Comparison of ENCODE assay signal across 9 mouse cellular contexts in genomic region chr4:65279979-65280677, GRCm38 (mm10).
DNase-seq lines count a peak whose midpoint lies in the region; ATAC-seq and TF ChIP-seq lines count a peak whose summit lies in the region.
"Had no signal": no experiment of that assay in that cellular context is flagged by ENCODE, and none has a peak within 500 bp of the region (broad histone marks: within the 10 kb centered on the region; RNA-seq: fewer than 3 reads in every experiment).

No protein-coding gene starts in this region.

- 2% methylated on average over 7 of the region's 7 CpGs for WGBS in limb, embryonic 11.5 days
- WGBS in limb, embryonic 10.5 days, result under 1% methylated on average over 7 of the region's 7 CpGs
- 5% methylated on average over 7 of the region's 7 CpGs for WGBS in forebrain, postnatal 0 days

- H3K9me3 ChIP-seq in limb, embryonic 11.5 days (ENCODE audit: control insufficient read depth, low read length), result no peaks in the 10 kb centered on the region
- no peaks in the 10 kb centered on the region for H3K9me3 ChIP-seq in limb, embryonic 10.5 days (replicated peaks)
- no peaks in the 10 kb centered on the region for H3K9me3 ChIP-seq in forebrain, postnatal 0 days (ENCODE audit: low read length)
- H3K9me3 ChIP-seq: heart, embryonic 15.5 days had no signal

- TF ChIP-seq CTCF in forebrain, postnatal 0 days (IDR thresholded peaks at IDR 0.05; ENCODE audit: low read depth), result no peak

- no peak overlapping the region for H3K4me3 ChIP-seq in limb, embryonic 11.5 days (ENCODE audit: low read depth, low read length)
- H3K4me3 ChIP-seq in limb, embryonic 10.5 days, result no peak overlapping the region
- H3K4me3 ChIP-seq in forebrain, postnatal 0 days (ENCODE audit: low read depth, low read length), result no peak overlapping the region
- H3K4me3 ChIP-seq: heart, embryonic 15.5 days had no signal

- H3K36me3 ChIP-seq in limb, embryonic 11.5 days (ENCODE audit: control insufficient read depth, insufficient read depth, low read length), result no peaks in the 10 kb centered on the region
- H3K36me3 ChIP-seq in limb, embryonic 10.5 days, result no peaks in the 10 kb centered on the region
- no peaks in the 10 kb centered on the region for H3K36me3 ChIP-seq in forebrain, postnatal 0 days (ENCODE audit: insufficient read depth)
- H3K36me3 ChIP-seq: heart, embryonic 15.5 days had no signal

- ATAC-seq in limb, embryonic 11.5 days (ENCODE audit: insufficient number of reproducible peaks, low FRiP score, low TSS enrichment, low read depth), result no peak
- ATAC-seq in forebrain, postnatal 0 days, result peak; percentile 61; the same call in 1 of the 2 replicates
- peak; percentile 89 for ATAC-seq in megakaryocyte progenitor cell, adult 5-6 weeks (replicated peaks; ENCODE audit: poor library complexity)
- no peak for ATAC-seq in CD4-positive, CD25-positive, alpha-beta regulatory T cell, adult 4 months

- peak; percentile 27 for DNase-seq in limb, embryonic 11.5 days (ENCODE audit: low spot score)
- DNase-seq in limb, embryonic 10.5 days (ENCODE audit: low spot score), result no peak
- DNase-seq in forebrain, postnatal 0 days, result peak; percentile 10
- DNase-seq in yolk sac, embryonic 10.5 days (ENCODE audit: low spot score), result peak; percentile 25
- no peak for DNase-seq in layer of hippocampus, postnatal 36 days
- no peak for DNase-seq in heart, postnatal 14 days

- H3K27ac ChIP-seq in limb, embryonic 11.5 days (replicated peaks; ENCODE audit: low read depth, low read length), result no peak overlapping the region
- no peak overlapping the region for H3K27ac ChIP-seq in limb, embryonic 10.5 days
- H3K27ac ChIP-seq in forebrain, postnatal 0 days (ENCODE audit: low read depth, low read length), result no peak overlapping the region
- H3K27ac ChIP-seq: heart, embryonic 15.5 days had no signal

- H3K9ac ChIP-seq in limb, embryonic 11.5 days (ENCODE audit: low read length), result no peak overlapping the region
- H3K9ac ChIP-seq in forebrain, postnatal 0 days, result no peak overlapping the region
- H3K9ac ChIP-seq: heart, embryonic 15.5 days had no signal

- H3K4me2 ChIP-seq in limb, embryonic 11.5 days (ENCODE audit: low read depth, severe bottlenecking), result no peak overlapping the region
- H3K4me2 ChIP-seq in forebrain, postnatal 0 days (ENCODE audit: low read depth), result no peak overlapping the region
- H3K4me2 ChIP-seq: heart, embryonic 15.5 days had no signal

- H3K27me3 ChIP-seq in limb, embryonic 11.5 days (ENCODE audit: control insufficient read depth, insufficient read depth, low read length), result no peaks in the 10 kb centered on the region
- no peaks in the 10 kb centered on the region for H3K27me3 ChIP-seq in limb, embryonic 10.5 days (ENCODE audit: low read depth, poor library complexity, severe bottlenecking)
- no peaks in the 10 kb centered on the region; the same call in 1 of the 2 replicates for H3K27me3 ChIP-seq in forebrain, postnatal 0 days (ENCODE audit: insufficient read depth, low read length)
- H3K27me3 ChIP-seq: heart, embryonic 15.5 days had no signal

- intact Hi-C loops in heart, postnatal 14 days (cut with DNase I), result no loop called here

- H3K4me1 ChIP-seq in limb, embryonic 11.5 days (ENCODE audit: control insufficient read depth, insufficient read depth, low read length), result peaks cover 16% of the 10 kb centered on the region; the same call in 1 of the 2 replicates
- peaks cover 40% of the 10 kb centered on the region for H3K4me1 ChIP-seq in limb, embryonic 10.5 days
- H3K4me1 ChIP-seq in forebrain, postnatal 0 days (ENCODE audit: insufficient read depth), result no peaks in the 10 kb centered on the region

Comparison
In these comparisons a context has a peak if more than half of its experiments do, and no peak if none do; other contexts are left out.
1. DNase-seq: peak in limb, embryonic 11.5 days (single experiment), forebrain, postnatal 0 days (single experiment) and yolk sac, embryonic 10.5 days (single experiment); none in limb, embryonic 10.5 days (single experiment), layer of hippocampus, postnatal 36 days (0 of 2) and heart, postnatal 14 days (0 of 2).
2. ATAC-seq: peak in forebrain, postnatal 0 days (single experiment) and megakaryocyte progenitor cell, adult 5-6 weeks (single experiment); none in limb, embryonic 11.5 days (single experiment) and CD4-positive, CD25-positive, alpha-beta regulatory T cell, adult 4 months (single experiment).